Mouse (Mus musculus) cerebellum, postnatal 25 days (tissue): Measurements from ENCODE around the gene Man2b1.
"Not testable (repeated sequence)": the region's sequence is repeated elsewhere in the genome, so short reads cannot be mapped to it uniquely, and the experiment has no call there.

Source experiments
- DNase-seq, 2 experiments: peaks; one replicate each; pipeline ENCODE4 v3.0.0; 2021; ENCODE audit warnings: mixed read lengths in 2 of 2

Man2b1 gene

GRCm38 (mm10) chr8:85122995-85123394 is 39.9 kb downstream of the Man2b1 start, which contains the start of gene Zfp791:
TSS of gene Zfp791 (minus strand) at chr8:85123095.
- no peak for DNase-seq

DNA sequence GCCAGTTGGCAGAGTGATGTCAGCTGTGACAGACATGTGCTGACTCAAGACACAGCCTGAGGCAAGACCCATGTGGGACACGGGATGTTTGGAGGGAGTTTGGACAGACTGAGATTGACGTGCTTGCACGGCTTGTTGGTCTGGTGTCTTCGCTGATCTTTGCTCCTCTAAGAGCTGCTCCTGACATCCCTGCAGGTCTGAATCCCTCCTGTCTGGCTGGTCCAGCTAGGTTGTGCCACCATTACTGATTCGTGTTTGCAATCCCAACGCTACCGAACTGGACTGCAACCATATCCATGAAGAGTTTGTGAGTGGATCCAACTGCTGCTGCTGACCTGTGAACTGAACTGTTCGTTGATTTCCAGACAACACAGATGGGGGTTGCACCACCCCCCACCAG is 40.6 kb downstream of the Man2b1 start:
- DNase-seq, result no peak

DNA sequence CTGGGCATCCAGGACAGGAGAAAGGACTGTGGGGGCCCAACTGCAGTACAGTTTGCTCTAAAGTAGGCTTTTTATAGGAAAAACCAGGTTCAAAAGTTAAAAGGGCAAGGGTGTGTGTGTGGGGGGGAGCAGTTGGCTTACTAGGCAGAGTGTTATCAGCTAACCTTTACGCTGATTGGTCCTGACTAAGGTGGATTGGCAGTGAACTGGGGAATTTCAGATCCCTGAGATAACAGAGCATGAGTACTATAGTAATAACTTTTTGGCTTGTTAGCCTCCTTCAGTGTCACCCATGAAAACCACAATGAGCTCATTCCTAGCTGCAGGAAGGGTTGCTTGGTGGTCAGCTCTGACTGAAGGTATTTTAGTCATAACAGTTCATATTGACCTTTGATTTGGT is 49.3 kb downstream of the Man2b1 start:
- no peak for DNase-seq

DNA sequence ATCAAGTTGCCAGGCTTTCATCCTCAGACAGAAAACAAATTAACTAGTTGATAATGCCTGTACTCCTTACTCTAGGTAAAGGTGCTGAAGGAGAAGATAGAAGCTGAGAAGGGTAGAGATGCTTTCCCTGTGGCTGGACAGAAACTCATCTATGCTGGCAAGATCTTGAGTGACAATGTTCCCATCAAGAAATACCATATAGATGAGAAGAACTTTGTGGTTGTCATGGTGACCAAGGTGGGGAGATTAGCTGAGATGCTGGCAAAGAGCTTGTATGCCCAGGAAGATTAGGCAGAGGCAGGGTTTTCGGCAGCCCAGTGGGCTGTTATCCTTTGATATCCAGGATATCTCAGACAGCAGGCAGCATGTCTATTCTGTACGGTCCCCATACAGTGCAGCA is 52.6 kb downstream of the Man2b1 start:
- DNase-seq, result not testable (repeated sequence)

- no peak for DNase-seq
These were observed 59.4 kb downstream of the Man2b1 start for GRCm38 (mm10) chr8:85142516-85142915.
